Mouse (Mus musculus): Measurements from ENCODE around the gene St3gal3.

- TF ChIP-seq CTCF (IDR thresholded peaks at IDR 0.05; ENCODE audit: insufficient read depth, low read length), result no peak
- TF ChIP-seq POLR2A (IDR thresholded peaks at IDR 0.05; ENCODE audit: borderline replicate concordance, extremely low read depth, low read depth, low read length), result no peak
These were observed 49.7 kb downstream of the St3gal3 start for GRCm38 (mm10) chr4:118085025-118085424.
